Mouse (Mus musculus) brain, embryonic 14.5 days (tissue): ENCODE data around the gene Prrc2b.

Experiments used
- CTCF ChIP-seq: fragments of 200-500 bp; IDR thresholded peaks from 2 replicates; pipeline ENCODE4 v1.5.1; 2012; ENCODE audit warnings: inconsistent platforms, mild to moderate bottlenecking, moderate library complexity, borderline replicate concordance; ENCODE audit not compliant: insufficient read depth, insufficient read length; ENCODE audit errors: extremely low read depth
- POLR2A ChIP-seq: fragments of 200-500 bp; IDR thresholded peaks from 2 replicates; pipeline ENCODE4 v1.6.1; 2012; ENCODE audit warnings: mild to moderate bottlenecking, inconsistent platforms, borderline replicate concordance; ENCODE audit not compliant: poor library complexity, insufficient read depth, insufficient read length, severe bottlenecking; ENCODE audit errors: extremely low read depth

- TF ChIP-seq POLR2A, result no peak
- no peak for TF ChIP-seq CTCF
Measured at GRCm38 (mm10) chr2:32251791-32252527, 101.1 kb downstream of the Prrc2b start.
